Mouse (Mus musculus): ENCODE measurements around the gene Plekhn1. TPM values are rescaled to one million over a fixed set of nuclear protein-coding genes. Genes with fewer than 3 reads are reported as not detected.

Gene Plekhn1
- polyA plus RNA-seq, 1 experiment from 2014 or later, result 29.0 TPM

- 55% methylated on average over 8 of the region's 8 CpGs for WGBS
- H3K4me1 ChIP-seq, result peaks cover 90% of the 10 kb centered on the region
- no peaks in the 10 kb centered on the region for H3K9me3 ChIP-seq
- H3K27me3 ChIP-seq (replicated peaks), result no peaks in the 10 kb centered on the region
- H3K36me3 ChIP-seq, result peaks cover 52% of the 10 kb centered on the region
- peak overlapping the region; percentile 27 for H3K4me2 ChIP-seq (replicated peaks)
- ATAC-seq (ENCODE audit: low FRiP score, low read depth), result no peak
- H3K9ac ChIP-seq, result no peak overlapping the region
- H3K27ac ChIP-seq, result 0 out of 2 replicates have a peak overlapping the region, but pooled peaks have one; percentile 20
- no peak overlapping the region for H3K4me3 ChIP-seq
These were observed 42.0 kb downstream of the Plekhn1 start for GRCm38 (mm10) chr4:156192421-156193199.

- WGBS, result 5% methylated on average over 6 of the region's 6 CpGs
- peaks cover 51% of the 10 kb centered on the region for H3K36me3 ChIP-seq
- peak overlapping the region; percentile 75 for H3K27ac ChIP-seq
- H3K4me3 ChIP-seq, result no peak overlapping the region
- no peaks in the 10 kb centered on the region for H3K27me3 ChIP-seq (replicated peaks)
- H3K4me2 ChIP-seq (replicated peaks), result peak overlapping the region; percentile 47
- peaks cover 98% of the 10 kb centered on the region for H3K4me1 ChIP-seq
- H3K9me3 ChIP-seq, result no peaks in the 10 kb centered on the region
- peak overlapping the region; percentile 2; the same call in 1 of the 2 replicates for H3K9ac ChIP-seq
- peak; percentile 64 for ATAC-seq (ENCODE audit: low FRiP score, low read depth)
These were observed 45.8 kb downstream of the Plekhn1 start for GRCm38 (mm10) chr4:156188811-156189323.

DNA sequence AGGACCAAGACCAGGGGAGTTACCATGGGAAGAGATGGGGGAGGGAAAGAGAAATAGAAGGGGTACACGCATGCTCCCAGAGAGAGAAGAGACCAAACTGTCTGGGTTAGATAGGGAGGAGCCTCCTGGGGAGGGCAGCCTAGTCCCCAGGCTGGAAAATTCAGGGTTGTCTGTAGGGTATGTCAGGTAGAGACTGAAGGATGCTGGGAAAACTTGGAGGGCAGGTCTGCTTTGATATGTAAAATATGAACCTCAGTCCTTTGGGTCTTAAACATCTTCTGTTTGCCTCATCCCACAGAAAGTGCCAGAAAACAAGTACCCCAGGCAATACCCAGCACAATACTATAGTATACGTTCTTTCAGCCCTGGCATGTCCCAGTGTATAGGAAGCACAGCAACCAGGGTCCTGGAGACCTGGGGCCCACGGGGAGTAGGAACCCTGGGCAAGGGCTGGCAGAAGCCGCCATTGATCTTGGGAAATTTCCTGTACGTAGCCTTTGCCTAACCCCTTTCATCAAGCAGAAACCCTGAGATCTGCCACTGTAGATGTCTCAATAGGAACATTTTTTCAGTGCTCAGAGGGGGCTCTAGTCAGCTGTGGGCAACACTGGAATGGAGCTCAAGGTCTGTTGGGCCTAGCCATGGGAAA, 46.4 kb downstream of the Plekhn1 start:
- H3K9me3 ChIP-seq, result no peaks in the 10 kb centered on the region
- no peaks in the 10 kb centered on the region for H3K27me3 ChIP-seq (replicated peaks)
- H3K4me1 ChIP-seq, result peaks cover 98% of the 10 kb centered on the region
- H3K27ac ChIP-seq, result peak overlapping the region; percentile 75
- peak overlapping the region; percentile 2; the same call in 1 of the 2 replicates for H3K9ac ChIP-seq
- ATAC-seq (ENCODE audit: low FRiP score, low read depth), result 0 out of 2 replicates have a peak, but pooled peaks have one; percentile 2
- H3K36me3 ChIP-seq, result peaks cover 50% of the 10 kb centered on the region
- 38% methylated on average over 5 of the region's 5 CpGs for WGBS
- H3K4me2 ChIP-seq (replicated peaks), result peak overlapping the region; percentile 47
- no peak overlapping the region for H3K4me3 ChIP-seq

- peaks cover 47% of the 10 kb centered on the region for H3K36me3 ChIP-seq
- H3K9ac ChIP-seq, result peak overlapping the region; percentile 65
- H3K27ac ChIP-seq, result peak overlapping the region; percentile 92
- H3K27me3 ChIP-seq (replicated peaks), result no peaks in the 10 kb centered on the region
- peaks cover 98% of the 10 kb centered on the region for H3K4me1 ChIP-seq
- peak overlapping the region; percentile 70 for H3K4me2 ChIP-seq (replicated peaks)
- ATAC-seq (ENCODE audit: low FRiP score, low read depth), result peak; percentile 39
- H3K9me3 ChIP-seq, result no peaks in the 10 kb centered on the region
- 6% methylated on average over 31 of the region's 31 CpGs for WGBS
- H3K4me3 ChIP-seq, result peak overlapping the region; percentile 39
These were observed 48.5 kb downstream of the Plekhn1 start for GRCm38 (mm10) chr4:156185950-156186850.

- 76% methylated on average over 13 of the region's 13 CpGs for WGBS
- H3K27ac ChIP-seq, result peak overlapping the region; percentile 92
- peaks cover 91% of the 10 kb centered on the region for H3K4me1 ChIP-seq
These were observed 49.2 kb downstream of the Plekhn1 start for GRCm38 (mm10) chr4:156185456-156185949.

GRCm38 (mm10) chr4:156184291-156184954, 50.2 kb downstream of the Plekhn1 start:
- Histone ChIP-seq H3K9ac (peak overlapping the region; percentile 65), H3K27me3 (replicated peaks) (no peaks in the 10 kb centered on the region), H3K4me3 (peak overlapping the region; percentile 39), H3K9me3 (no peaks in the 10 kb centered on the region), H3K27ac (no peak overlapping the region), H3K4me1 (peaks cover 81% of the 10 kb centered on the region), H3K36me3 (peaks cover 52% of the 10 kb centered on the region), H3K4me2 (replicated peaks) (peak overlapping the region; percentile 70)
- ATAC-seq (ENCODE audit: low FRiP score, low read depth), result no peak
- 89% methylated on average over 7 of the region's 7 CpGs for WGBS

More at GRCm38 (mm10) chr4:156185456-156185949, 49.2 kb downstream of the Plekhn1 start:
- Histone ChIP-seq H3K9me3 (no peaks in the 10 kb centered on the region), H3K36me3 (peaks cover 46% of the 10 kb centered on the region), H3K4me3 (peak overlapping the region; percentile 39), H3K4me2 (replicated peaks) (peak overlapping the region; percentile 70), H3K9ac (peak overlapping the region; percentile 65), H3K27me3 (replicated peaks) (no peaks in the 10 kb centered on the region)
- ATAC-seq (ENCODE audit: low FRiP score, low read depth), result no peak

DNA sequence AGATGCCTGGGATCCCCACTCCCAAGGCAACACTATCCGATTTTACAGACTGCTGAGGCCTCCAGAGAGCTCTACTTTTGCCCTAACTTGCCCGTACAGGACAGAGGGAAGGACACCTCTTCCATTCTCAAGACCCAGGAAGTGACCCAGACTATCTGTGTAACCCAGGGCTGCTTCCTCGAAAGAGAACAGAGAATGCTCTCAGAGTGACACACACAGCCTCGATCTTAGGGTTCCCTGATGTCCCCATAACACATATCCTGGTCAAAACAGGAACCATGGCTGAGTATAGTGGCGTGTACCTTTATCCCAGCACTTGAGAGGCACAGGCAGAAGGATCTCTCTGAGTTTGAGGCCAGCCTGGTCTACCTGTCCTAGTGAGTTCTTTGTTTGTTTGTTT, 50.9 kb downstream of the Plekhn1 start:
- peaks cover 74% of the 10 kb centered on the region for H3K4me1 ChIP-seq

DNA sequence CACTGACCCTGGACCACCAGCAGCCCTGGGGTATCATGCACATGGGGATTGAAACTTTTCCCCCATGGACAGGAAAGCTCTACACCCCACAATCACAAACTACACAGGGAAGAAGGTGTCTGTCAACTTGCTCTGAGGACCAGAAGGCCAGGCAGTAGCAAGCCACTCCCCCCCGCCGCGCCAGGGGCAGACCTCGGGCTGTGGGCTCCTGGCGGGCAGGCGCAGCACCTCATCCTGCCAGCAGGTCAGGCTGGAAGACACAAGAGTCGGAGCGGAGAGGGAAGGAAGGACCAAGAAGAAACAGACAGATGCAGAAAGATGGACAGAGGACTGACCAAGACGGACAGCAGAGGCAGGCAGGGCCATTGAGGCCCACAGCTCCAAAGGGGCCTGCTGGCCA, 57.0 kb downstream of the Plekhn1 start:
- H3K27ac ChIP-seq, result no peak overlapping the region
- H3K4me2 ChIP-seq (replicated peaks), result no peak overlapping the region
- peaks cover 15% of the 10 kb centered on the region for H3K4me1 ChIP-seq
- peaks cover 98% of the 10 kb centered on the region for H3K36me3 ChIP-seq
- no peaks in the 10 kb centered on the region for H3K9me3 ChIP-seq
- no peak for ATAC-seq (ENCODE audit: low FRiP score, low read depth)
- 96% methylated on average over 9 of the region's 9 CpGs for WGBS
- no peaks in the 10 kb centered on the region for H3K27me3 ChIP-seq (replicated peaks)
- no peak overlapping the region for H3K4me3 ChIP-seq
- no peak overlapping the region for H3K9ac ChIP-seq

More for the DNA sequence above, 50.9 kb downstream of the Plekhn1 start:
- H3K27ac ChIP-seq, result no peak overlapping the region
- H3K36me3 ChIP-seq, result peaks cover 59% of the 10 kb centered on the region
- H3K9ac ChIP-seq, result no peak overlapping the region
- no peaks in the 10 kb centered on the region for H3K9me3 ChIP-seq
- no peaks in the 10 kb centered on the region for H3K27me3 ChIP-seq (replicated peaks)
- H3K4me2 ChIP-seq (replicated peaks), result peak overlapping the region; percentile 70
- WGBS, result 88% methylated on average over 5 of the region's 5 CpGs
- H3K4me3 ChIP-seq, result peak overlapping the region; percentile 9
- no peak for ATAC-seq (ENCODE audit: low FRiP score, low read depth)

DNA sequence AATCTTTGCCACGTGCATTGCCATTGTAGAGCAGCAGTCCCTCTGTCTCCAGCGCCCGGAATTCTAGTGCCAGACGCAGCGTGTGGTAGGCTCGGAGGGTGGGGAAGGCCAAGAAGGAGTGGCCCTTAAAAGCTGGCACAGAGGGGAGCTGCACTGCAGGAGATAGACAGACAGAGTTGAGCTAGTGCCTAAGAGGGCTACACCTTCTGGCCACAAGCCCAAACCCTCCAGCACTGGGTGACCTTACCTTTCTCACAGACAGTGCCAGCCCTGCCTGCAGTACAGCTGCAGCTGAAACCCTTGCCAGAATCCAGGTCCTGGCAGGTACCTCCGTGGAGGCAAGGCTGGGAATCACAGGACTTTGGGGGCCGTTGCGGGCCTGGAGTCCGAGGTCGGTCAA, 62.8 kb downstream of the Plekhn1 start:
- Histone ChIP-seq H3K27me3 (replicated peaks) (no peaks in the 10 kb centered on the region), H3K27ac (no peak overlapping the region), H3K9ac (no peak overlapping the region), H3K36me3 (peaks cover 100% of the 10 kb centered on the region), H3K4me1 (no peaks in the 10 kb centered on the region), H3K4me3 (no peak overlapping the region), H3K9me3 (no peaks in the 10 kb centered on the region), H3K4me2 (replicated peaks) (no peak overlapping the region)
- ATAC-seq (ENCODE audit: low FRiP score, low read depth), result no peak
- WGBS, result 96% methylated on average over 11 of the region's 11 CpGs
